Mouse (Mus musculus) c-Kit-positive CD71-negative TER-119-negative erythroid progenitor cells, embryonic 14.5 days (primary cell): ENCODE measurements around the gene Tlr7.

Source experiments
- DNase-seq: peaks from one replicate; pipeline ENCODE4 v3.0.0-alpha.2; 2013; ENCODE audit warnings: low read depth

Tlr7 gene

DNA sequence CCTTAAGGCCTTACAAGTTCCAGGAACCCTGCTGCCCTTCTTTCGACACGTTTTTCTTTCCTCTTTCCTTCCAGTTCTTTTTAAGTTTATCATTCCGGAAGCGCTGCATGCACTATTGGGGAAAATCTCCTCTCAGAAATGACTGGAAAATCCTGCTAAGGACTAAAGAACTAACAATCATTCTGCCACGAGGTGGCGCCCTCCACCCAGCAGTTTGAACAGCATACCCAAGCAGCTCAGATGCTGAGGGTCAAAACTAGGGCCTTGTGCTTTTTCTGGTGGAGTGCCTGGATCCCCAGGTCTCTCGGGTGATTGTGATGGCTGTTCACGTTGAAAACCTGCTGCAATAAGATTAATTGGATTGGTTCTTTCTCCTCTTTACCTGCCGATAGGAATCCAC lies 53.4 kb downstream of the Tlr7 start:
- peak; percentile 44 for DNase-seq

DNA sequence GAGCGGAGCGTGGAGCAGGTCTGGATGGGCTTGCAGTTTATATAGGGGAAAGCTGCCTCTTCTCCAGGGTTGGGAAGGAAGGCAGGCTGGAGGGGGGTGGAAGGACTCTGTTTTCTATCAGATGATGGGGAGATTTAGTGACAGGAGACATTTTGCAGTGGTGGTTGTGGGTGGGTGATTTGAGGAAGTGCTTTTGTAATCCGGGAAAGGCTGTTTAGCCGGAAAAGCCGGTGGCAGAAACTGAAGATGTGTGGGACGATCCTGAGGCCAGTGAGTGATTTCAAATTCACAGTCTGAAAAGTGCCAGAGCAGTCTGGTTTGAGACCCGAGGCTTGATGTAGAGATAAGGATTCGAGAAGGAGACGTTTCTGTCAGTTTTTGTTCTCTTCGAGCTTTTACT lies 53.8 kb downstream of the Tlr7 start:
- peak; percentile 5 for DNase-seq

DNA sequence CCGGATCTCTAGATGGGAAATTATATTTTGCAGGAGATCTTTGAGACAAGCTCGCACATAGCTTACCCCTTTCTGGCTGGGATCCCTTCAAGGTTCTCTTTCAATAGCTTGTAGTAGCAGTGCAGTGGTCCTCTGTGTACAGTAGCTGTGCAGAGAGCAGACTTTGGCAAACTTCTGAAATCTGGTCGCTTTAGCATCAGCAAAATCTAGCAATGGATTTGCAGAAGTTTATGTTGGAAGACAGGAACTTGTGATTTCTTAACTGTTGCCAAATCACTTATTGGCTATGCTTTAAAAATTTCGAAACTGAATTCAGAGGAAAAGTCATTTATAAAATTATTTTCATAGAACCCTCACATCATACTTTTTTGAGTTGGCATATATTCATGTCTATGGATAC lies 66.3 kb downstream of the Tlr7 start, which contains the start of gene Tlr8:
Gene Tlr8, minus strand, starts transcription at position 244 of the 400 bp plus-strand sequence.
- no peak for DNase-seq

DNA sequence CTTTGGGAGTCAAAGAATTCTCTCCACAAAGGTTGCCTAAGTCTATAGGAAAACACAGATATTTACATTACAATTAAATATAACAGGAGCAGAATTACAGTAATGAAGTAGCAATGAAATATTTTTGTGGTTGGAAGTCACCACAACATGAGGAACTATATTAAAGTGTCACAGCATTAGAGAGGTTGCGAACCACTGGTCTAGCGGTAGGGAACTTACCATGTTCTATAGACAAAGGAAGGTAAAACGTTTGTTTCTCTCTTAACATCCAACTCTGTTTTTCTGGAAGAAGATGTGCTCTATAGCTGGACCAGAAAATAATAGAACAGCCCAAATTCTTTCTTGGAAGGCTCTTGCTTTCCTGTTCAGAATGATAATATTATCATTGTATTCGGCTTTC lies 66.8 kb downstream of the Tlr7 start:
- no peak for DNase-seq
